Mouse (Mus musculus) liver, embryonic 14.5 days (tissue): Measurements from ENCODE around the gene Sash1. TPM values are rescaled to one million over a fixed set of nuclear protein-coding genes. Genes with fewer than 3 reads are reported as not detected.

Experiments used
- ATAC-seq: fragments of 200-750 bp; cut with Nextera tagmentation; 2 replicates; pipeline ENCODE4 v1.8.0; 2017; ENCODE audit warnings: moderate number of reproducible peaks, mild to moderate bottlenecking, moderate library complexity; ENCODE audit not compliant: insufficient read depth
- DNase-seq, 3 experiments: peaks; one replicate each; pipeline ENCODE4 v3.0.0-alpha.2; 2012 to 2013; ENCODE audit warnings: low read depth in 3 of 3, low spot score in 3 of 3
- H3K27ac ChIP-seq: fragments of 300-500 bp; sonication (generic); 2 replicates; pipeline ENCODE4 v1.5.1; 2014; ENCODE audit warnings: moderate library complexity, mild to moderate bottlenecking, control low read depth, inconsistent platforms
- H3K27me3 ChIP-seq: fragments of 300-500 bp; sonication (generic); 2 replicates; pipeline ENCODE4 v1.6.1; 2014; ENCODE audit warnings: mild to moderate bottlenecking, low read length, moderate library complexity; ENCODE audit not compliant: control insufficient read depth, insufficient read depth
- H3K36me3 ChIP-seq: fragments of 300-500 bp; sonication (generic); replicated peaks from 2 replicates; pipeline ENCODE4 v1.6.1; 2014; ENCODE audit warnings: low read depth; ENCODE audit not compliant: control insufficient read depth, insufficient read depth
- H3K4me1 ChIP-seq, 2 experiments: fragments of 200-500 bp in 1 of 2; fragments of 300-500 bp in 1 of 2; sonication (generic) in 1 of 2; replicated peaks; 2 replicates each; pipeline ENCODE4 v1.6.1; 2012 to 2014; ENCODE audit warnings: antibody characterized with exemption in 1 of 2, inconsistent platforms in 1 of 2, low read length in 1 of 2; ENCODE audit not compliant: control insufficient read depth in 2 of 2, insufficient read depth in 2 of 2
- H3K4me2 ChIP-seq: fragments of 300-500 bp; sonication (generic); 2 replicates; pipeline ENCODE4 v1.6.1; 2014; ENCODE audit warnings: low read depth, mild to moderate bottlenecking, control low read depth, moderate library complexity
- H3K4me3 ChIP-seq, 2 experiments: fragments of 200-500 bp in 1 of 2; fragments of 300-500 bp in 1 of 2; sonication (generic) in 1 of 2; 2 replicates each; pipeline ENCODE4 v1.5.1; 2012 to 2014; ENCODE audit warnings: low read depth in 2 of 2, low read length in 2 of 2, mild to moderate bottlenecking in 2 of 2, control low read depth in 1 of 2, inconsistent platforms in 1 of 2, moderate library complexity in 1 of 2; ENCODE audit not compliant: insufficient read depth in 1 of 2
- H3K9ac ChIP-seq: fragments of 300-500 bp; sonication (generic); replicated peaks from 2 replicates; pipeline ENCODE4 v1.6.1; 2014; ENCODE audit warnings: mild to moderate bottlenecking, control low read depth, moderate library complexity
- H3K9me3 ChIP-seq: fragments of 300-500 bp; sonication (generic); 2 replicates; pipeline ENCODE4 v1.6.1; 2016; ENCODE audit warnings: low read length, mixed read lengths; ENCODE audit not compliant: control insufficient read depth
- CTCF ChIP-seq: IDR thresholded peaks from 2 replicates; pipeline ENCODE4 v1.5.1; 2016; ENCODE audit warnings: antibody characterized with exemption, low read depth, control low read depth
- EP300 ChIP-seq: IDR thresholded peaks from 2 replicates; pipeline ENCODE4 v1.6.1; 2016; ENCODE audit warnings: antibody characterized with exemption, low read depth
- WGBS: fragments of 180-500 bp; shearing (Covaris S2); extraction: QIAGEN DNeasy Blood & Tissue Kit; methylation state at CpG from one replicate; pipeline ENCODE4 v1.1.7; 2014; ENCODE audit not compliant: insufficient replicate concordance; 5-methylcytosine and 5-hydroxymethylcytosine counted together
- polyA plus RNA-seq, 2 experiments: library from polyadenylated mRNA; depleted of rRNA in 1 of 2; stranded (reverse) in 1 of 2; unstranded in 1 of 2; fragments of >200 nt; fragmentation: Nextera tagmentation in 1 of 2; extraction: Ambion mirVana in 1 of 2; gene quantifications; 2 replicates each; pipeline versions ENCODE4 v1.2.1 to v1.2.3; 2012 to 2014

Sash1 gene
- polyA plus RNA-seq, 2 experiments = 0.32 to 1.4 TPM

DNA sequence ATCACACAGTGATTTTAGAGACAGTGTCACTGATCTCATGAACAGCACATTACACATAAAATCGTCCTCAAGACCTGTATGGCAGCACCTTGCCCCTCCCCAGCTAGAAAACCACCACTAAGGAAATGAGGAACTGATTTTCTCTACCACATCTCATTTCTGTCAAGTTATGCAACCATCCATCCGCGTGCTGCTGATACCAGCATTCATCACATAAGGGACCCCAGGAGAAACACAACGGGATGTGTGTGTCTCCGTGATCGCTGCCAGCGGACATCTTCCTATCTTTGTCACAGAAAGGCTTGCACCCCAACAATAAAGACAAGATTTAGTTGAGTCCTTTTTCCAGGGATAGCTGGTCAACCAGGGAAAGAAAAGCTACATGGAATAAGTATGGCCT, 27.2 kb downstream of the Sash1 start:
- no peak for TF ChIP-seq EP300
- no peak for TF ChIP-seq CTCF
- Histone ChIP-seq H3K9ac (no peak overlapping the region), H3K4me2 (no peak overlapping the region), H3K27ac (no peak overlapping the region), H3K36me3 (no peaks in the 10 kb centered on the region), H3K27me3 (no peaks in the 10 kb centered on the region), H3K4me3 (no peak overlapping the region), H3K9me3 (no peaks in the 10 kb centered on the region), H3K4me1 (no peaks in the 10 kb centered on the region)
- ATAC-seq (no peak), DNase-seq (no peak)
- 34% methylated on average over 7 of the region's 7 CpGs for WGBS

DNA sequence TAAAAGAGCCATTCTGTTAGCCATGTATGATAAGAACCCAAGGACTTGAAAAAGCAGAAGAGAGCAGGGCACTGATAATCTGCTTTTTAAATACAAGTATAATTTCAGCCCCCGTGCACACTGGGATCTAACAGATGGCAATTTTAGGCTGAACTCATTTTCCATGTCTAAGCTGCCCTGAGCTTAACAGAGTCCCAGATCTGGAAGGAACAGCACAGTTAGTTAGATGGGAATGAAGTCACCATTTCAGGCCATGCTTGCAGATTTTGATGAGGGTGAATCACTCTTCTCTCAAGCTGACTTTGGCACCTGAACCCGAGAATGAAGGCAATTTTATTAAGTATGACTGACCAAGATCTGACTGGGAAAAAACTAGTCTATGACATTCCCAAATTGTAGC, 28.9 kb downstream of the Sash1 start:
- no peaks in the 10 kb centered on the region for H3K9me3 ChIP-seq
- H3K27me3 ChIP-seq = no peaks in the 10 kb centered on the region
- H3K36me3 ChIP-seq = no peaks in the 10 kb centered on the region
- no peak overlapping the region for H3K27ac ChIP-seq
- H3K4me2 ChIP-seq = no peak overlapping the region
- DNase-seq (no peak), ATAC-seq (no peak)
- no peak overlapping the region for H3K9ac ChIP-seq
- TF ChIP-seq EP300 = no peak
- no peak for TF ChIP-seq CTCF
- H3K4me3 ChIP-seq = no peak overlapping the region
- H3K4me1 ChIP-seq = no peaks in the 10 kb centered on the region
- WGBS = 53% methylated on average over 2 of the region's 2 CpGs

DNA sequence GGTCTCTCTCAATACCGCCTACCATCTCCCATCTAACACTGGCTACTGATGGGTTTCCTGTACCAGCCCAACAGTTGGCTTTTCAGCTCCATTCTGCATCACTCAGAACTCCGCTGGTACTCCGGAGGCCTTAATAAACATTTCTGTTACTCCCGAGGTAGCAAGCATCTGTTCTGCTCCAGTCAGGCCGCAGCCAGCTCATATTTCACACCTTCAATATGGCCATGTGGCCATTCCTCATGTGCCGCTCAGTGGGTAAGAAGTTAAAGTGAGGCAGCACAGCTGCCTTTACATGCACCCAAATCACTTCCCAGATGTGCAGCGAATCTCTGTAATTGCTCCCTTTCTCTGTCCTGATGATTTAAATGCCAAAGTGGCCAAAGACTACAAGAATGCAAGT, 32.5 kb downstream of the Sash1 start:
- no peak for DNase-seq
- no peak for ATAC-seq
- H3K27me3 ChIP-seq = no peaks in the 10 kb centered on the region
- H3K9ac ChIP-seq = no peak overlapping the region
- 70% methylated on average over 7 of the region's 7 CpGs for WGBS
- no peaks in the 10 kb centered on the region for H3K36me3 ChIP-seq
- no peaks in the 10 kb centered on the region for H3K9me3 ChIP-seq
- H3K4me3 ChIP-seq = no peak overlapping the region
- no peaks in the 10 kb centered on the region for H3K4me1 ChIP-seq
- H3K27ac ChIP-seq = no peak overlapping the region
- TF ChIP-seq CTCF (no peak), EP300 (no peak)
- H3K4me2 ChIP-seq = no peak overlapping the region

DNA sequence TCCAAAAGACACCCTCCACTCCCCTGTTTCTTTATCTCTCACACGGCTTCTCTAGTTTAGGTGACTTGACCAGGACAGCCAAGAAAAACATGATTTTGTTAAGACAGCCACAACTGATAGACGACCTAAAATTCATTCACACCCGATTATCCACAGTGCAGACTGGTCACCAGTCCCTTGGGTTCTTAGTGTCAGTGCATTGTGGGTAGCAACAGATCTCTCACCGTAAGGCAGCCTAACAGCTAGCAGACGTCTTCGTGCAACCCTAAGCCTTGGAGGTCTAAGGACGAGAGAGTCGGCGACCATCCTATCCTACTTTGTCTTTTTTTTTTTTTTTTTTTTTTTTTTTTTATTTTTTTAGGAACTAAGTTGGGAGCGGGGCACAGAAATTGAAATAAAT, 34.2 kb downstream of the Sash1 start:
- WGBS = 78% methylated on average over 10 of the region's 10 CpGs
- TF ChIP-seq CTCF = no peak
- TF ChIP-seq EP300 = no peak
- no peak for ATAC-seq

DNA sequence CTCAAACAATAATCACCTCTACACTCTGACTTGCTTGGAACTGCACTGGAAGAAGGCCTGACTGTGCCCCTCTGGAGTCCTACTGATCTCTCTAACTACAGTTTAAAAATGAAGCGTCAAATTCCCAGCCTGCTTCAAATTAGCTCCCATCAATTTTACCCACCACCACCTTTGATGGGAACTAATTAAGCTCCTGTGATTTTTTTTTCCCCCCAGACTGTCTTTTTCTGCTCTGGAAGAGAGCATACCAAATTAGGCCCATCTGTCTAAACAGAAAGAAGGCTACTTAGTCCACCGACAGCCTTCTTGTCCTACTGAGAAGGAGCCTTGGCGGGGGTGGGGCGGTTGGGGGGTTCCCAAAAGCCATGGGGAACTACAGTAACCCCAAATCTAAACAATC, 37.9 kb downstream of the Sash1 start:
- no peak overlapping the region for H3K27ac ChIP-seq
- DNase-seq (no peak), ATAC-seq (no peak)
- H3K4me3 ChIP-seq = no peak overlapping the region
- TF ChIP-seq EP300 = no peak
- TF ChIP-seq CTCF = no peak
- H3K4me1 ChIP-seq = no peaks in the 10 kb centered on the region
- no peaks in the 10 kb centered on the region for H3K36me3 ChIP-seq
- H3K9me3 ChIP-seq = no peaks in the 10 kb centered on the region
- no peak overlapping the region for H3K9ac ChIP-seq
- no peak overlapping the region for H3K4me2 ChIP-seq
- WGBS = 72% methylated on average over 4 of the region's 4 CpGs
- no peaks in the 10 kb centered on the region for H3K27me3 ChIP-seq

More for the DNA sequence above, 34.2 kb downstream of the Sash1 start:
- no peaks in the 10 kb centered on the region for H3K9me3 ChIP-seq
- no peaks in the 10 kb centered on the region for H3K36me3 ChIP-seq
- no peaks in the 10 kb centered on the region for H3K27me3 ChIP-seq
- H3K4me2 ChIP-seq = no peak overlapping the region
- no peak overlapping the region for H3K27ac ChIP-seq
- DNase-seq = no peak
- H3K4me1 ChIP-seq = no peaks in the 10 kb centered on the region
- H3K9ac ChIP-seq = no peak overlapping the region
- no peak overlapping the region for H3K4me3 ChIP-seq
